Mouse (Mus musculus) CD4-positive naive resting alpha-beta T cell, adult 76 days (primary cell): ENCODE results near the gene Tanc2. TPM values are rescaled to one million over a fixed set of nuclear protein-coding genes. Genes with fewer than 3 reads are reported as not detected.

ENCODE experiments used
- total RNA-seq: library from RNA; stranded (reverse); gene quantifications from one replicate; pipeline ENCODE4 v1.2.4, GENCODE M21; 2023

Tanc2 gene
- total RNA-seq, result 10.6 TPM

GRCm38 (mm10) chr11:105589877-105590641 lies at the start of gene Tanc2:
TSS of gene Tanc2 (plus strand) at chr11:105589986.

GRCm38 (mm10) chr11:105952911-105953386 lies 363.2 kb downstream of the Tanc2 start, which contains the start of gene Cyb561:
TSS of gene Cyb561 (minus strand) at chr11:105953336.

GRCm38 (mm10) chr11:105967741-105968574 lies 378.2 kb downstream of the Tanc2 start, which contains the start of gene Ace:
TSS of gene Ace (plus strand) at chr11:105967945.

Other genes starting within 250 kb of the Tanc2 start
- not detected for gene March10, start 133.3 kb upstream of the Tanc2 start, total RNA-seq